In genomic region chr6:125423099-125423498, GRCm38 (mm10) we compare ENCODE assay signal across 8 mouse cellular contexts. TPM values are rescaled to one million over a fixed set of nuclear protein-coding genes. Genes with fewer than 3 reads are reported as not detected.
DNase-seq lines count a peak whose midpoint lies in the region; ATAC-seq and TF ChIP-seq lines count a peak whose summit lies in the region.

No protein-coding gene starts in this region.

- 38% methylated on average over 3 of the region's 3 CpGs for WGBS in midbrain, embryonic 10.5 days
- 48% methylated on average over 3 of the region's 3 CpGs for WGBS in midbrain, embryonic 14.5 days
- 49% methylated on average over 3 of the region's 3 CpGs for WGBS in limb, embryonic 14.5 days
- 46% methylated on average over 3 of the region's 3 CpGs for WGBS in stomach, embryonic 16.5 days

- no peaks in the 10 kb centered on the region for H3K36me3 ChIP-seq in midbrain, embryonic 10.5 days
- no peaks in the 10 kb centered on the region for H3K36me3 ChIP-seq in midbrain, embryonic 14.5 days (ENCODE audit: control insufficient read depth, insufficient read depth, low read length)
- H3K36me3 ChIP-seq in limb, embryonic 14.5 days (ENCODE audit: control insufficient read depth, insufficient read depth, low read length), result no peaks in the 10 kb centered on the region
- no peaks in the 10 kb centered on the region for H3K36me3 ChIP-seq in stomach, embryonic 16.5 days (ENCODE audit: control insufficient read depth, insufficient read depth, low read length)

- peaks cover 18% of the 10 kb centered on the region for H3K27me3 ChIP-seq in midbrain, embryonic 10.5 days (ENCODE audit: low read depth, poor library complexity, severe bottlenecking)
- H3K27me3 ChIP-seq in midbrain, embryonic 14.5 days (ENCODE audit: control insufficient read depth, insufficient read depth, low read length), result no peaks in the 10 kb centered on the region
- H3K27me3 ChIP-seq in limb, embryonic 14.5 days (ENCODE audit: control insufficient read depth, insufficient read depth, low read length), result no peaks in the 10 kb centered on the region
- H3K27me3 ChIP-seq in stomach, embryonic 16.5 days (ENCODE audit: control insufficient read depth, insufficient read depth, low read length), result no peaks in the 10 kb centered on the region

- DNase-seq in heart, adult 11 months, result peak; percentile 72
- DNase-seq in heart, postnatal 4 days, result no peak
- no peak for DNase-seq in midbrain, embryonic 10.5 days (ENCODE audit: low spot score)
- DNase-seq in midbrain, embryonic 14.5 days, result no peak
- no peak for DNase-seq in limb, embryonic 14.5 days (ENCODE audit: low spot score)
- no peak for DNase-seq in layer of hippocampus, postnatal 36 days
- no peak for DNase-seq in lung, postnatal 14 days

- peak overlapping the region; percentile 52 for H3K27ac ChIP-seq in midbrain, embryonic 10.5 days (replicated peaks)
- no peak overlapping the region for H3K27ac ChIP-seq in midbrain, embryonic 14.5 days (replicated peaks; ENCODE audit: low read depth, low read length)
- 0 out of 2 replicates have a peak overlapping the region, but pooled peaks have one; percentile 2 for H3K27ac ChIP-seq in limb, embryonic 14.5 days (replicated peaks; ENCODE audit: low read depth, low read length)
- peak overlapping the region; percentile 78 for H3K27ac ChIP-seq in stomach, embryonic 16.5 days (ENCODE audit: low read length)

- H3K4me1 ChIP-seq in midbrain, embryonic 10.5 days, result peaks cover 28% of the 10 kb centered on the region
- H3K4me1 ChIP-seq in midbrain, embryonic 14.5 days (ENCODE audit: control insufficient read depth, insufficient read depth, low read length), result peaks cover 8% of the 10 kb centered on the region
- H3K4me1 ChIP-seq in limb, embryonic 14.5 days (ENCODE audit: control insufficient read depth, insufficient read depth, low read length), result peaks cover 24% of the 10 kb centered on the region
- H3K4me1 ChIP-seq in stomach, embryonic 16.5 days (ENCODE audit: control insufficient read depth, insufficient read depth, low read length), result peaks cover 23% of the 10 kb centered on the region

- H3K4me3 ChIP-seq in midbrain, embryonic 10.5 days, result peak overlapping the region; percentile 47
- no peak overlapping the region for H3K4me3 ChIP-seq in midbrain, embryonic 14.5 days (replicated peaks; ENCODE audit: low read depth, low read length)
- H3K4me3 ChIP-seq in limb, embryonic 14.5 days (replicated peaks; ENCODE audit: low read length), result no peak overlapping the region
- H3K4me3 ChIP-seq in stomach, embryonic 16.5 days (replicated peaks; ENCODE audit: low read length), result peak overlapping the region; percentile 19; the same call in 1 of the 2 replicates

- no peak overlapping the region; the same call in 1 of the 2 replicates for H3K4me2 ChIP-seq in midbrain, embryonic 14.5 days (ENCODE audit: low read length)
- peak overlapping the region; percentile 37 for H3K4me2 ChIP-seq in limb, embryonic 14.5 days (replicated peaks; ENCODE audit: low read depth, low read length, severe bottlenecking)
- peak overlapping the region; percentile 54 for H3K4me2 ChIP-seq in stomach, embryonic 16.5 days (ENCODE audit: low read depth, low read length)

- no peak for TF ChIP-seq POLR2A in limb, embryonic 14.5 days (IDR thresholded peaks at IDR 0.05; ENCODE audit: borderline replicate concordance, extremely low read depth, insufficient read depth, insufficient read length)

- H3K9me3 ChIP-seq in midbrain, embryonic 10.5 days (replicated peaks), result no peaks in the 10 kb centered on the region
- no peaks in the 10 kb centered on the region for H3K9me3 ChIP-seq in midbrain, embryonic 14.5 days (ENCODE audit: control insufficient read depth, low read length)
- H3K9me3 ChIP-seq in limb, embryonic 14.5 days (ENCODE audit: control insufficient read depth, low read length), result no peaks in the 10 kb centered on the region
- no peaks in the 10 kb centered on the region for H3K9me3 ChIP-seq in stomach, embryonic 16.5 days (replicated peaks; ENCODE audit: control insufficient read depth, low read length)

- ATAC-seq in midbrain, embryonic 14.5 days (ENCODE audit: low FRiP score, low TSS enrichment), result no peak
- no peak for ATAC-seq in limb, embryonic 14.5 days (ENCODE audit: low FRiP score, low read depth)
- ATAC-seq in stomach, embryonic 16.5 days (ENCODE audit: insufficient read depth, low FRiP score), result no peak

- no peak overlapping the region for H3K9ac ChIP-seq in midbrain, embryonic 14.5 days (replicated peaks; ENCODE audit: low read length)
- H3K9ac ChIP-seq in limb, embryonic 14.5 days (ENCODE audit: low read depth, low read length, severe bottlenecking), result peak overlapping the region; percentile 13; the same call in 1 of the 2 replicates
- peak overlapping the region; percentile 30 for H3K9ac ChIP-seq in stomach, embryonic 16.5 days (ENCODE audit: low read length)

RNA-seq across cellular contexts. Expression of gene Plekhg6, which starts 42.5 kb away (rescaled TPM):
- not detected for total RNA-seq in heart, postnatal 4 days (2021)
- 0.12 and 0.15 TPM in 2 replicates for polyA plus RNA-seq in midbrain, embryonic 10.5 days (2016; fragmentation: Nextera tagmentation; extraction: Ambion mirVana)
- polyA plus RNA-seq in midbrain, embryonic 14.5 days (2014; fragmentation: Nextera tagmentation; extraction: Ambion mirVana), result 0.08 TPM in 1 of 2 replicates, not detected in the other
- polyA plus RNA-seq in limb, embryonic 14.5 days (2012; rRNA removed), result 1.2 and 1.3 TPM in 2 replicates
- 1.6 and 1.8 TPM in 2 replicates for polyA plus RNA-seq in limb, embryonic 14.5 days (2014; fragmentation: Nextera tagmentation; extraction: Ambion mirVana)
- 6.3 and 8.2 TPM in 2 replicates for polyA plus RNA-seq in stomach, embryonic 16.5 days (2015; fragmentation: Nextera tagmentation; extraction: Ambion mirVana)
- under 1 TPM in 1 of 2 experiments, not detected in 1; 0.25 TPM for total RNA-seq in layer of hippocampus, postnatal 36 days (2021)

Comparison
In these comparisons a context has a peak if more than half of its experiments do, and no peak if none do; other contexts are left out.
1. H3K4me3 ChIP-seq: peak in midbrain, embryonic 10.5 days (single experiment) and stomach, embryonic 16.5 days (single experiment); none in midbrain, embryonic 14.5 days (single experiment) and limb, embryonic 14.5 days (single experiment).